ENCODE assay signal across 8 mouse cellular contexts in genomic region chr7:111779504-111780242, GRCm38 (mm10). TPM values are rescaled to one million over a fixed set of nuclear protein-coding genes. Genes with fewer than 3 reads are reported as not detected.
DNase-seq lines count a peak whose midpoint lies in the region; ATAC-seq and TF ChIP-seq lines count a peak whose summit lies in the region.

Galnt18 (minus strand) TSS chr7:111779977.

- no peaks in the 10 kb centered on the region for H3K27me3 ChIP-seq in C2C12 (ENCODE audit: control insufficient read depth, insufficient read depth, insufficient read length)
- H3K27me3 ChIP-seq in forebrain, embryonic 16.5 days (replicated peaks; ENCODE audit: control insufficient read depth, insufficient read depth, low read length) = no peaks in the 10 kb centered on the region; the same call in 1 of the 2 replicates
- H3K27me3 ChIP-seq in liver, embryonic 12.5 days (replicated peaks) = peaks cover 55% of the 10 kb centered on the region
- peaks cover 13% of the 10 kb centered on the region; the same call in 1 of the 2 replicates for H3K27me3 ChIP-seq in neural tube, embryonic 12.5 days (replicated peaks)

- ATAC-seq in forebrain, embryonic 16.5 days = peak; percentile 99
- ATAC-seq in liver, embryonic 12.5 days = peak; percentile 82
- ATAC-seq in neural tube, embryonic 12.5 days (ENCODE audit: low FRiP score, low read depth) = peak; percentile 98

- H3ac ChIP-seq in C2C12 (ENCODE audit: control insufficient read depth, insufficient read length, low read depth) = peak within 1 kb of the TSS; percentile 53

- no peak within 1 kb of the TSS for H3K27ac ChIP-seq in forebrain, embryonic 16.5 days (ENCODE audit: low read length)
- H3K27ac ChIP-seq in liver, embryonic 12.5 days = no peak within 1 kb of the TSS
- H3K27ac ChIP-seq in neural tube, embryonic 12.5 days = no peak within 1 kb of the TSS

- peak within 1 kb of the TSS; percentile 98 for H3K4me2 ChIP-seq in forebrain, embryonic 16.5 days (ENCODE audit: low read length)
- H3K4me2 ChIP-seq in liver, embryonic 12.5 days = peak within 1 kb of the TSS; percentile 69
- peak within 1 kb of the TSS; percentile 79 for H3K4me2 ChIP-seq in neural tube, embryonic 12.5 days (replicated peaks)

- H3K4me1 ChIP-seq in forebrain, embryonic 16.5 days (replicated peaks; ENCODE audit: control insufficient read depth, insufficient read depth, low read length) = peaks cover 21% of the 10 kb centered on the region
- H3K4me1 ChIP-seq in liver, embryonic 12.5 days = peaks cover 14% of the 10 kb centered on the region; the same call in 1 of the 2 replicates
- H3K4me1 ChIP-seq in neural tube, embryonic 12.5 days = peaks cover 16% of the 10 kb centered on the region

- H3K4me3 ChIP-seq in C2C12 (ENCODE audit: insufficient read depth, poor library complexity, severe bottlenecking) = peak within 1 kb of the TSS; percentile 18
- H3K4me3 ChIP-seq in forebrain, embryonic 16.5 days (replicated peaks; ENCODE audit: low read length) = peak within 1 kb of the TSS; percentile 61
- peak within 1 kb of the TSS; percentile 45 for H3K4me3 ChIP-seq in liver, embryonic 12.5 days
- peak within 1 kb of the TSS; percentile 42 for H3K4me3 ChIP-seq in neural tube, embryonic 12.5 days

- H3K36me3 ChIP-seq in C2C12 (ENCODE audit: control insufficient read depth, insufficient read depth) = no peaks in the 10 kb centered on the region
- H3K36me3 ChIP-seq in forebrain, embryonic 16.5 days (ENCODE audit: control insufficient read depth, insufficient read depth) = no peaks in the 10 kb centered on the region
- H3K36me3 ChIP-seq in liver, embryonic 12.5 days = no peaks in the 10 kb centered on the region
- no peaks in the 10 kb centered on the region for H3K36me3 ChIP-seq in neural tube, embryonic 12.5 days

- H3K9me3 ChIP-seq in forebrain, embryonic 16.5 days (ENCODE audit: control insufficient read depth, low read length) = no peaks in the 10 kb centered on the region
- no peaks in the 10 kb centered on the region for H3K9me3 ChIP-seq in liver, embryonic 12.5 days (replicated peaks)
- no peaks in the 10 kb centered on the region for H3K9me3 ChIP-seq in neural tube, embryonic 12.5 days

- under 1% methylated on average over 44 of the region's 52 CpGs for WGBS in forebrain, embryonic 16.5 days
- WGBS in liver, embryonic 12.5 days (ENCODE audit: insufficient replicate concordance) = under 1% methylated on average over 52 of the region's 52 CpGs
- WGBS in neural tube, embryonic 12.5 days = under 1% methylated on average over 52 of the region's 52 CpGs

- TF ChIP-seq CTCF in C2C12 (IDR thresholded peaks at IDR 0.05; ENCODE audit: control insufficient read depth, insufficient read depth, insufficient read length) = no peak

- no peaks in the 10 kb centered on the region for H3K79me2 ChIP-seq in C2C12 (ENCODE audit: control insufficient read depth, insufficient read depth)

- no peaks in the 10 kb centered on the region for H3K79me3 ChIP-seq in C2C12 (ENCODE audit: low read depth)

- intact Hi-C loops in heart, postnatal 10 days (cut with DNase I) = loop anchor here (2.0 to 5.0 kb wide), 7 partner anchors 37 to 597 kb away; no protein-coding TSS in a partner anchor

- H3K9ac ChIP-seq in forebrain, embryonic 16.5 days (replicated peaks; ENCODE audit: low read depth, low read length) = peak within 1 kb of the TSS; percentile 64
- H3K9ac ChIP-seq in liver, embryonic 12.5 days = no peak within 1 kb of the TSS
- peak within 1 kb of the TSS; percentile 42 for H3K9ac ChIP-seq in neural tube, embryonic 12.5 days

- DNase-seq in cerebellum, adult 11-12 months = peak; percentile 94
- DNase-seq in heart, postnatal 10 days = peak; percentile 95 to 98
- peak; percentile 97 for DNase-seq in kidney, postnatal 36 days
- peak; percentile 95 for DNase-seq in testis, postnatal 10 days (ENCODE audit: low spot score)

TF ChIP-seq in C2C12, 6 proteins besides CTCF, POLR2A, EP300 and RAD21:
- TF ChIP-seq CEBPB (IDR thresholded peaks at IDR 0.05; ENCODE audit: low read depth) (no peak), FOSL1 (IDR thresholded peaks at IDR 0.05; ENCODE audit: insufficient read depth, low read length, poor library complexity, severe bottlenecking) (no peak)

RNA-seq across cellular contexts. Expression of gene Galnt18, which starts in this region (rescaled TPM):
- polyA plus RNA-seq in C2C12 (2012; fragmentation: generic; extraction: Trizol) = 11.9 TPM
- 12.0 and 13.6 TPM in 2 replicates for polyA plus RNA-seq in forebrain, embryonic 16.5 days (2015; fragmentation: Nextera tagmentation; extraction: Ambion mirVana)
- 10 to 100 TPM; 20.9 to 23.0 TPM for total RNA-seq in heart, postnatal 10 days (2021)
- polyA plus RNA-seq in liver, embryonic 12.5 days (2016; fragmentation: Nextera tagmentation; extraction: Ambion mirVana) = 1.9 and 2.1 TPM in 2 replicates
- polyA plus RNA-seq in neural tube, embryonic 12.5 days (2016; fragmentation: Nextera tagmentation; extraction: Ambion mirVana) = 7.6 and 9.5 TPM in 2 replicates
